Mouse (Mus musculus): ENCODE data around the gene Mybbp1a.

DNA sequence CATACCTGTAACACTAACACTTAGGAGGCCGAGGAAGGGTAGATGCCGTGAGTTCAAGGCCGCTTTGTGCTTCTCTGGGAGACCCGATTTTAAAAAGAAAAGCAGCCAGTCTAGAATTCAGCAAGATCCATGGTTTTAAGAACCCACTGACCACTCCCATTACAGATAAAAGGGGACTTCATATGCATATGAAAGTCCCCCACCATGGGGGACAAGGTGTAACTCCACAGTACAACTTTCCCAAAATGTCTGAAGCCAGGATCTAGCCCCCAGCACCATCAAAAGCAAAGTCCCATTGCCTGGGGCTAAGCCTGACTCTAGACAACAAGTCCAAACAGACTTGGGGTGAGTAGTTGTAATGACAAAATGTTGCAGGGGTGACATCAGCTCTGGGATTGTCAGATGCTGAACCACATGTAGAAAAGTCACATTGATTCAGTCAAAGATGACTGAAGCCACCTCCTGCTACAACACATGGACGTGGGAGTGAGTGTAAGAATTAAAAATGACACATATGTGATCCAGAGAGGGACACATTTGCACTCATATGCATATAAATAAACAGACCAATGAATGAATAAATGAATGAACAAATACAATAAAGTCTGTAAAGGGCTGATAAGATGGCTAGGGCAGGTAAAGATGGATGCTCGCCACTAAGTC lies 20.6 kb upstream of the Mybbp1a start:
- TF ChIP-seq MAFK (IDR thresholded peaks at IDR 0.05; ENCODE audit: insufficient replicate concordance, low read length) = no peak
- no peak for TF ChIP-seq UBTF (IDR thresholded peaks at IDR 0.05; ENCODE audit: low read depth, low read length)

All from CH12.LX (cell line).